Mouse (Mus musculus) induced T-regulatory cell, adult 2 months (primary cell): ENCODE results near the gene Map3k11.
"Not testable (repeated sequence)": the region's sequence is repeated elsewhere in the genome, so short reads cannot be mapped to it uniquely, and the experiment has no call there.

Source experiments
- DNase-seq: peaks from one replicate; pipeline ENCODE4 v3.0.0-alpha.2; 2012; ENCODE audit warnings: low read depth

The Map3k11 gene

GRCm38 (mm10) chr19:5666386-5666785 lies 22.2 kb upstream of the Map3k11 start:
- DNase-seq: no peak

DNA sequence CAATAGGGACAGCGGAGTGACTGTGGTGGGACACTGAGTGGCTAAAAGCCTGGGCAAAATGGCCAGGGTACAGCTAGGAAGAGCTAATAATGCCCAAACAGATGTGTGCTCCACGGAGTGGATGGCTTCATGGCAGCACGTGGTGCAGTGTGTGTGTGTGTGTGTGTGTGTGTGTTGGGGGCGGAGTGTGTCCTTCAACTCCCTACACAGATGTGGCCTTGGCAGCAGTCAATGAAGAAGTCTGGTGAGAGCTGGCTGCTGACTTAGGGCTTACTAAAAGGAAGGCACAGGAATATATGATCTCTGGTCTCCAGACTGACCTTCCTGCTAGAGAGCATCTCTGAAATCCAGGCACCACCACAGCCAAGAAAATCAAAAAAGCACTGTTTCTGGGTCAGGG lies 20.2 kb upstream of the Map3k11 start:
- no peak for DNase-seq

DNA sequence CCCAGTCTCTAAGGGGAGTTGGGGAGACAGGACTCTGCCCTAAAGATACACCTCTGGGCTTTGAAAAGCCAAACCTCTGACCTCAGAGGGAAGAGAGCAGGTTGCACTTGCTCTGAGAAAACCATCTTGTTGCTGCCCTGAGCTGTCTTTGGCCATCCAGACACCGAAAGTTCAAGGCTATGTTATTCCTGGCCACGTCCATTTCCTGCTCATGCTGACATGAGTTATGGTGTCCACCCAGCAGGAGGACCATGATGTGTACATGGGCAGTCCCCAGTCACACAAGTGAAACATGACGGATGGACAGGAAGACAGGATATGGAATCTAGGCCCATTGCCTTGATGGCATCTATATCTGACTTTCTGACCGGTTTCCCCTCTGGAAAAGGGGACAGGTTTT lies 8.1 kb upstream of the Map3k11 start:
- DNase-seq: no peak

DNA sequence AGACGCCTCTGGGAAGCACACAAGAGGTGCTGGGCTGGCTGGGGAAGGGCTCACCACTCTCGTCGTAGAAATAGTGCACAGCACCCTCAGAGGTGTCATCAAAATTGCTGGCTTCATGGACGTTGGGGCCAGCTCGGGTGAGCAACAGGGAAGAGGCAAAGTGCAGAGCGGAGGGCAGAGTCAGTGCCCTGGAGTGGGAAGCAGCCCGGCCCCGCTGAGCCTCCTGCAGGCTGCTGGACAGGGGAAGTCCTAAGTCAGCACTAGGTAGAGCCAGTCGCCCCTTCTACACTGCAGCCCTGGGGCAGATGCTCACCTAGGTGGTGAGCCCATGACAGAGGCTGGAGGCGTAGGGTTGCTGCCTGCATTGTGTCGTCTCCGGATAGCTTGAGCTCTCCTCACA lies 4.3 kb upstream of the Map3k11 start:
- no peak for DNase-seq

- DNase-seq: no peak
Measured at GRCm38 (mm10) chr19:5684985-5685384, 3.6 kb upstream of the Map3k11 start.

GRCm38 (mm10) chr19:5685431-5685830 lies 3.1 kb upstream of the Map3k11 start:
- no peak for DNase-seq

DNA sequence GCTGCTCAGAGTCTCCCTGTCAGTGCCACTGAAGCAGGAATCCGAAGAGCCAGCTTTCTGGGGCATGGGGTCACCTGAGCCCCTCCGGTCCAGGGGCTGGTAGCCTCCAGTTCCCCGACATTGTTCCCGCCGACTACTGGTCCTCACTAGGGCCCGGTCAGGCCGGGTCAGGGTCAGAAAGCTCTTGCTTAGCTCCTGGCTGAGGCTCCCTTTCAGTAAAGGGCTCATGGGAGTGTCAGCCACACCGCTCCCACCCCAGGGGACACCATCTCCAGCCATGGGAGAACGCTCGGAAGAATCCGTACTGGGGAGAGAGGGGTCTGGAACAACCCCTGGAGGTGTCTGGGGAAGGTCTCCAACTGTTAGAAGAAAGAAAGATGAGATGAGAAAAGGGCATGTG lies 2.7 kb upstream of the Map3k11 start:
- DNase-seq: no peak

DNA sequence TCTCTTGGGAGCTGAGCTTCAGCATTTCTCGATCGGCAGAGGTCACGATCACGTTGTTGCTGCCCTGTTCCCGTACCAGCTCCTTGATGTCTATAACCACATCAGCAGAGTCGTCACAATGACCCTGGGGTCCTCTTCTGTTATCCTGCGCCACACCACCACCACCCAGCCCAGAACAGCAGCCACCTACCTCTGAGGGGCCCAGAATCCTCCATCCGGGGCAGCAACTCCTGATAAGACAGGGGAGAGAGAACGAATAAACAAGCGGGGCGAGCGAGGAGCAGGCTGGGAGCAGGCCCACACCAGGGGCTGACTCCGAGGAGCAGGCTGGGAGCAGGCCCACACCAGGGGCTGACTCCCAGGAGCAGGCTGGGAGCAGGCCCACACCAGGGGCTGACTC lies 2.1 kb upstream of the Map3k11 start:
- no peak for DNase-seq

DNA sequence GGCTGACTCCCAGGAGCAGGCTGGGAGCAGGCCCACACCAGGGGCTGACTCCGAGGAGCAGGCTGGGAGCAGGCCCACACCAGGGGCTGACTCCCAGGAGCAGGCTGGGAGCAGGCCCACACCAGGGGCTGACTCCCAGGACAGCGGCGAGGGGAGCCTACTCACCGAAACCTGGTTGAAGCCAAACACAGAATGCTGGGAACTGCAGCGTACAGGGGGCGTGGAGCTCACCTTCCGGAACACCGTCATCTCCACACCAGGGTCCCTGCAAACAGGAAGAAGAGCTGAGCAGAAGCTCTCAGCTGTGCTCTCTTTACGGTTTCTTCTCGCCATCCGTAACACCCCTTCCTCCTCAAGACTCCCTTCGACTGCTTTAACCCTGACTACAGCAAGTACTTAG lies 1.6 kb upstream of the Map3k11 start:
- not testable (repeated sequence) for DNase-seq

GRCm38 (mm10) chr19:5687738-5688137 lies 804 bp upstream of the Map3k11 start:
- peak; percentile 30 for DNase-seq

GRCm38 (mm10) chr19:5689088-5689428 lies 516 bp downstream of the Map3k11 start:
- DNase-seq: no peak

GRCm38 (mm10) chr19:5689565-5690342 lies 1.2 kb downstream of the Map3k11 start:
- peak; percentile 97 for DNase-seq

DNA sequence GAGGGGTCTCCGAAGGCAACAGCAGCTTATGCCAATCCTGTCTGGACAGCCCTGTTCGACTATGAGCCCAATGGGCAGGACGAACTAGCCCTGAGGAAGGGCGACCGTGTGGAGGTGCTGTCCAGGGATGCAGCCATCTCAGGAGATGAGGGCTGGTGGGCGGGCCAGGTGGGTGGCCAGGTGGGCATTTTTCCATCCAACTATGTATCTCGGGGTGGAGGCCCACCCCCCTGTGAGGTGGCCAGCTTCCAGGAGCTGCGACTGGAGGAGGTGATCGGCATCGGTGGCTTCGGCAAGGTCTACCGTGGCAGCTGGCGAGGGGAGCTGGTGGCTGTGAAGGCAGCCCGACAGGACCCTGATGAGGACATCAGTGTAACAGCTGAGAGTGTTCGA lies 1.8 kb downstream of the Map3k11 start:
- DNase-seq: no peak

GRCm38 (mm10) chr19:5691601-5692000 lies 3.1 kb downstream of the Map3k11 start:
- DNase-seq: no peak

DNA sequence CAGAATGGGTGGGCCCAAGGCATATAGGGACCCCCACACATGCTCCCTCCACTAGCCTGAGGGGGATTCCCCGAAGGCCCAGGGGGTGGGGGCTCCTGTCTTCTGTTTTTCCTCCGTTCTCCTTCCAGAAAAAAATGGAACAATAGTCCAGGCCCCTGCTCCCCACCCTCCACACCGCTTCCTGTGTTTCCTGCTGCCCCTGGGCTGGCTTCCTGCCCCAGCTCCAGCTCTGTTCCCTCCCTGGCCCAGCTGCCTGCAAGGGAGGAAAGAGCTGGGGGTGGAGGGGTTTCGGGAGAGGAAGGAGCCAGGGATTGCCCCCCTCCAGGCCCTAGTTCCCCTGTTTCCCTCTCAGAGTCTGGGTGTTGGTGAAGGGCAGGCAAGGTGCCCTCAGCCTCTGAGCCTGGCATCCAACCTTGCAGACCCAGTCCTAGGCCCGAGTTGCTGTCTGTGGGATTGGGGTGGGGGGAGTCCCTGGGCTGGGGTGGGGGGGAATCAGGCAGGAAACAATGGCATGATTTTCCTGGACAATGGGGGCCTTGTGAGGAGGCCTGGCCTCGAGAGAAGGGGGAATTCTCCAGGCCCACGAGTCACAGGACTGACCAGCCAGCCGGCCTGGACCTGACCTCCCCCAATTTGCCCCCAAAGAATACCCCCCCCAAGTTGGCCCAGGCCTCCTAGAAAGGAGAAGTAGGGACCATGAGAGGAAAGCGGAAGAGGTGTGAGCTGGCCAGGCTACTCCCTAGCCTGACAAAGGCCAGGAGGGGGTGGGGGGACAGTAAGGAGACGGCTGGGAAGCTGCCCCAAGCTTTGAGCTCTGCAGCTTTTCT lies 3.8 kb downstream of the Map3k11 start:
- DNase-seq: no peak

DNA sequence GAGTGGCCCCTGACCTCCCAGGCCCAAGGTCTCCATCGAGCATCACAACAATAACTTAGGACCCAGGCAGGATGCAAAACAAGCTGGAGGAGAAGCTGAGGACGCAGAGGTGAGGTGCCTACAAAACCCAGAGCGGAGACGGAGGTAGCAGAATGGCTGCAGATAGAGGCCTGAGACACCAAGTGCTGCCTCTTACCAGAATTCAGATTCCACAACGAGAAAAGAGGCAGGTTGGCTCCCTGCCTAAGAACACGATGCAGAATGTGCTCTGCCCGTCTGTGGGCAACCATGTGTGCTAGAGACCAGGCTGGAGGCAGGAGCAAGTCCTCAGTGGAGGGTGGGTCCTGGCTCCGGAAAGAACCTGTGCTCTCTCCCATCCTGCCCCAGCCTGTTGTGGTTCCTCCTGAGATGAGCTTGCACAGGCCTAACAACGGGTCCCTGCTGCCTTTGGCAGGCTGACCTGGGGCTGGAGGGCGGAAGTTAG lies 4.4 kb downstream of the Map3k11 start:
- DNase-seq: no peak

- DNase-seq: no peak
Measured at GRCm38 (mm10) chr19:5693801-5694200, 5.3 kb downstream of the Map3k11 start.

- no peak for DNase-seq
Measured at GRCm38 (mm10) chr19:5695849-5696462, 7.4 kb downstream of the Map3k11 start.

DNA sequence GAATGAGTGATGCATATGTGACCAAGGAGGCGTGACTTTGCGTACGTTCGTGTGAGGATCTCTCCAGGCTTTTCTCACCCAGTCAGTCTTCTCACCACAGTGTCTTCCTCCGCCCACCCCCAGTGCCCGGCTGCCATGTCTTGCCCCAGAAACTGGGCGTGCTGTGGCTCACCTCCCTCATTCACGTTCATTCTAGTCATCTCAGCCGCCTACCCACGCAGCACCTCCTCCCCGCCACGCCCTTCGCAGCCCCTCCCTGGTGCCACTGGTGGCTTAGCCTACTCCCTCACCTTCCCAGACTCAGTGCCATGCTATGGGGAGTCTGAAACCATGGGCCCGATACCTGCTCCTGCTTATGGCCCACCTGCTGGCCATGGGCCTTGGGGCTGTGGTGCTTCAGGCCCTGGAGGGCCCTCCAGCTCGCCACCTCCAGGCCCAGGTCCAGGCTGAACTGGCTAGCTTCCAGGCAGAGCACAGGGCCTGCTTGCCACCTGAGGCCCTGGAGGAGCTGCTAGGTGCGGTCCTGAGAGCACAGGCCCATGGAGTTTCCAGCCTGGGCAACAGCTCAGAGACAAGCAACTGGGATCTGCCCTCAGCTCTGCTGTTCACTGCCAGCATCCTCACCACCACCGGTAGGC lies 15.7 kb downstream of the Map3k11 start, which contains the start of gene Kcnk7:
Kcnk7 (plus strand) TSS at position 205 of the 638 bp plus-strand sequence.
- peak; percentile 91 for DNase-seq

GRCm38 (mm10) chr19:5704801-5705571 lies 16.4 kb downstream of the Map3k11 start:
- peak; percentile 91 for DNase-seq

- no peak for DNase-seq
Measured at GRCm38 (mm10) chr19:5710068-5710467, 21.5 kb downstream of the Map3k11 start.
